ENCODE assay signal across 20 mouse cellular contexts in genomic region chr4:12560015-12560414, GRCm38 (mm10).
DNase-seq lines count a peak whose midpoint lies in the region; ATAC-seq and TF ChIP-seq lines count a peak whose summit lies in the region.
"Had no signal": no experiment of that assay in that cellular context is flagged by ENCODE, and none has a peak within 500 bp of the region (broad histone marks: within the 10 kb centered on the region; RNA-seq: fewer than 3 reads in every experiment).

No protein-coding gene starts in this region.

- H3K4me1 ChIP-seq in forebrain, postnatal 0 days (ENCODE audit: insufficient read depth) = no peaks in the 10 kb centered on the region
- H3K4me1 ChIP-seq in forebrain, embryonic 16.5 days (replicated peaks; ENCODE audit: control insufficient read depth, insufficient read depth, low read length) = peaks cover 8% of the 10 kb centered on the region
- H3K4me1 ChIP-seq in kidney, embryonic 16.5 days (ENCODE audit: insufficient read depth, low read length) = peaks cover 3% of the 10 kb centered on the region; the same call in 1 of the 2 replicates
- peaks cover 22% of the 10 kb centered on the region; the same call in 1 of the 2 replicates for H3K4me1 ChIP-seq in limb, embryonic 13.5 days
- H3K4me1 ChIP-seq: embryonic facial prominence, embryonic 12.5 days had no signal

- no peak overlapping the region for H3K4me2 ChIP-seq in forebrain, postnatal 0 days (ENCODE audit: low read depth)
- no peak overlapping the region for H3K4me2 ChIP-seq in forebrain, embryonic 16.5 days (ENCODE audit: low read length)
- H3K4me2 ChIP-seq in kidney, embryonic 16.5 days (replicated peaks; ENCODE audit: low read depth, low read length) = no peak overlapping the region
- H3K4me2 ChIP-seq in limb, embryonic 13.5 days (replicated peaks) = no peak overlapping the region
- H3K4me2 ChIP-seq: embryonic facial prominence, embryonic 12.5 days; forebrain, embryonic 15.5 days had no signal

- H3K36me3 ChIP-seq in forebrain, postnatal 0 days (ENCODE audit: insufficient read depth) = no peaks in the 10 kb centered on the region
- no peaks in the 10 kb centered on the region for H3K36me3 ChIP-seq in forebrain, embryonic 16.5 days (ENCODE audit: control insufficient read depth, insufficient read depth)
- H3K36me3 ChIP-seq in kidney, embryonic 16.5 days (ENCODE audit: insufficient read depth, low read length) = no peaks in the 10 kb centered on the region
- H3K36me3 ChIP-seq in limb, embryonic 13.5 days = no peaks in the 10 kb centered on the region
- H3K36me3 ChIP-seq: embryonic facial prominence, embryonic 10.5 days; embryonic facial prominence, embryonic 12.5 days; forebrain, embryonic 15.5 days; G1E had no signal

- ATAC-seq in forebrain, postnatal 0 days = 0 out of 2 replicates have a peak, but pooled peaks have one; percentile 38
- no peak for ATAC-seq in forebrain, embryonic 16.5 days
- peak; percentile 57; the same call in 1 of the 2 replicates for ATAC-seq in kidney, embryonic 16.5 days (ENCODE audit: low FRiP score, low TSS enrichment)
- 0 out of 2 replicates have a peak, but pooled peaks have one; percentile 59 for ATAC-seq in limb, embryonic 13.5 days (ENCODE audit: low FRiP score, low read depth)
- ATAC-seq: activated CD4-positive, CD25-positive, alpha-beta regulatory T cell, adult 4 months; forebrain, embryonic 15.5 days; Patski had no signal

- no peak for TF ChIP-seq CTCF in forebrain, postnatal 0 days (IDR thresholded peaks at IDR 0.05; ENCODE audit: low read depth)

- no peak overlapping the region for H3K4me3 ChIP-seq in forebrain, postnatal 0 days (ENCODE audit: low read depth, low read length)
- H3K4me3 ChIP-seq in forebrain, embryonic 16.5 days (replicated peaks; ENCODE audit: low read length) = no peak overlapping the region
- H3K4me3 ChIP-seq in kidney, embryonic 16.5 days (ENCODE audit: low read length) = no peak overlapping the region
- H3K4me3 ChIP-seq in limb, embryonic 13.5 days = no peak overlapping the region
- H3K4me3 ChIP-seq: embryonic facial prominence, embryonic 10.5 days; embryonic facial prominence, embryonic 12.5 days; forebrain, embryonic 15.5 days had no signal

- no peaks in the 10 kb centered on the region for H3K27me3 ChIP-seq in forebrain, postnatal 0 days (ENCODE audit: insufficient read depth, low read length)
- no peaks in the 10 kb centered on the region for H3K27me3 ChIP-seq in forebrain, embryonic 16.5 days (replicated peaks; ENCODE audit: control insufficient read depth, insufficient read depth, low read length)
- no peaks in the 10 kb centered on the region for H3K27me3 ChIP-seq in kidney, embryonic 16.5 days (ENCODE audit: insufficient read depth, low read length)
- no peaks in the 10 kb centered on the region for H3K27me3 ChIP-seq in limb, embryonic 13.5 days
- H3K27me3 ChIP-seq: embryonic facial prominence, embryonic 12.5 days; forebrain, embryonic 15.5 days; Patski had no signal

- peak; percentile 11 for DNase-seq in forebrain, postnatal 0 days
- DNase-seq in kidney, postnatal 36 days = no peak
- peak; percentile 17 for DNase-seq in retina, embryonic 14.5 days (ENCODE audit: low spot score)
- no peak for DNase-seq in retina, postnatal 1 day
- DNase-seq in left cerebral cortex, postnatal 10 days (ENCODE audit: extremely low spot score in 1 of 2, low spot score in 2 of 2) = no peak
- DNase-seq: adrenal gland, adult 8-10 months; adrenal gland, postnatal 14 days; adrenal gland, postnatal 36 days; cerebellum, adult 11-12 months; cerebellum, adult 2 months; cerebellum, adult 9-10 months had no signal

- intact Hi-C loops in left cerebral cortex, postnatal 10 days (cut with DNase I) = no loop called here

- H3K27ac ChIP-seq in forebrain, postnatal 0 days (ENCODE audit: low read depth, low read length) = no peak overlapping the region
- no peak overlapping the region for H3K27ac ChIP-seq in forebrain, embryonic 16.5 days (ENCODE audit: low read length)
- no peak overlapping the region for H3K27ac ChIP-seq in kidney, embryonic 16.5 days (ENCODE audit: low read length)
- H3K27ac ChIP-seq in limb, embryonic 13.5 days = no peak overlapping the region
- H3K27ac ChIP-seq: embryonic facial prominence, embryonic 10.5 days; forebrain, embryonic 15.5 days had no signal

- H3K9ac ChIP-seq in forebrain, postnatal 0 days = no peak overlapping the region
- H3K9ac ChIP-seq in forebrain, embryonic 16.5 days (replicated peaks; ENCODE audit: low read depth, low read length) = no peak overlapping the region
- no peak overlapping the region for H3K9ac ChIP-seq in kidney, embryonic 16.5 days (replicated peaks; ENCODE audit: low read length)
- no peak overlapping the region for H3K9ac ChIP-seq in limb, embryonic 13.5 days
- H3K9ac ChIP-seq: embryonic facial prominence, embryonic 12.5 days; forebrain, embryonic 15.5 days had no signal

- no peaks in the 10 kb centered on the region for H3K9me3 ChIP-seq in forebrain, postnatal 0 days (ENCODE audit: low read length)
- H3K9me3 ChIP-seq in forebrain, embryonic 16.5 days (ENCODE audit: control insufficient read depth, low read length) = no peaks in the 10 kb centered on the region
- H3K9me3 ChIP-seq in kidney, embryonic 16.5 days (ENCODE audit: low read length) = no peaks in the 10 kb centered on the region
- H3K9me3 ChIP-seq in limb, embryonic 13.5 days = no peaks in the 10 kb centered on the region
- H3K9me3 ChIP-seq: embryonic facial prominence, embryonic 10.5 days; embryonic facial prominence, embryonic 12.5 days; forebrain, embryonic 15.5 days; G1E had no signal

- WGBS in forebrain, postnatal 0 days = 50% methylated on average over 4 of the region's 4 CpGs
- 51% methylated on average over 4 of the region's 4 CpGs for WGBS in forebrain, embryonic 16.5 days
- 82% methylated on average over 4 of the region's 4 CpGs for WGBS in kidney, embryonic 16.5 days
- 74% methylated on average over 4 of the region's 4 CpGs for WGBS in limb, embryonic 13.5 days

Comparison
In these comparisons a context has a peak if more than half of its experiments do, and no peak if none do; other contexts are left out.
1. DNase-seq: peak in forebrain, postnatal 0 days (single experiment) and retina, embryonic 14.5 days (single experiment); none in kidney, postnatal 36 days (0 of 2), retina, postnatal 1 day (single experiment) and left cerebral cortex, postnatal 10 days (0 of 2).